Mouse (Mus musculus) embryo, embryonic 10.5 days (tissue): ENCODE results near the gene Bzw1.
"Not testable (repeated sequence)": the region's sequence is repeated elsewhere in the genome, so short reads cannot be mapped to it uniquely, and the experiment has no call there.

Source experiments
- DNase-seq: peaks from one replicate; pipeline ENCODE4 v3.0.0-alpha.2; 2015; ENCODE audit warnings: low spot score

Gene Bzw1

DNA sequence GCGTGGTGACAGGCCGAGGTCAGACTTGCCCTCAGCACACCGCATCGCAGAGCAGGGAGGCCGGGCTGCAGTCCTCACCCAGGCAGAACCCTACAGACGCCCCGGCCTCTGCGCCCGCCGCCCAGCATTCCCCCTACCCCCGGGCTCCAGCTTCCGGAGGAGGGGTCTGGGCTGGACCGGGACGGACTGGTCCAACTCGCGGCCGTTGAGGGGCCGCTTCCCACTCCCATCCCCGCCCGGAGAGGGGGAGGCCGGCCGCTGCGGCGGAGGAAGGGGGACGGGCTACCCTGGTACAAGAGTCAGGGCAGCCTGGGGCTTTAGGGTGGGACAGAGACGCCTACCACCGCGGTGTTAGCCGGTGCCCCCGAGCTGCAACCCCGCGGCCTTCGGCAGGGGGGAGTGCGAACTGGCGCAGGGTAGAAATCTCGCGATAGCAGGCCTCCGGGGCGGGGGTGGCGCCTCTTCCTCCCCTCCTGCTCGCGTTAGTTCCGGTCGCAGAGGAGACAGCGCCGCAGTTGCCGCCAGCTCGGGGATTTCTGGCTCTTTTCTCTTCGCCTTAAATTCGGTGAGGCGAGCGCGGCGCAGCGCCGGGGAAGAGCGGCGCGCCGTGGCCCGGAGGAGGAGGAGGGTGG is at the start of gene Bzw1:
Gene Bzw1, plus strand, starts transcription at position 247 of the 632 bp plus-strand sequence.
- DNase-seq = peak; percentile 93

DNA sequence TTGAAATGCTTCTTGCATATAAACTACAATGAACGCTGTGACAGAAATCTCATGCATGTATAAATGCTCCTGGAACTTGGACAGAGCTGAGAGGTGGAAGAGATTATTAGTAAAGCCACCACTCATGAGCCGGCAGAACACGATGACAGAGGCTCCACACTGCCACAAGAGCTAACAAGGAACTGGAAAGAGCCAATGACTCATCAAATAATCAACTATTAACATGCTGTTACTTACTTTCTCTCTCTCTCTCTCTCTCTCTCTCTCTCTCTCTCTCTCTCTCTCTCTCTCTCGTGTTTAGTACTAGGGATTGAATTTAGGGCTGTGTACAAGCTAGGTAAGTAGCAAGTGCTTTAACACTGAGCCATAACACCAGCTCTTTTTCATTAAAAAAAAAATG is 48.8 kb upstream of the Bzw1 start:
- DNase-seq = no peak

DNA sequence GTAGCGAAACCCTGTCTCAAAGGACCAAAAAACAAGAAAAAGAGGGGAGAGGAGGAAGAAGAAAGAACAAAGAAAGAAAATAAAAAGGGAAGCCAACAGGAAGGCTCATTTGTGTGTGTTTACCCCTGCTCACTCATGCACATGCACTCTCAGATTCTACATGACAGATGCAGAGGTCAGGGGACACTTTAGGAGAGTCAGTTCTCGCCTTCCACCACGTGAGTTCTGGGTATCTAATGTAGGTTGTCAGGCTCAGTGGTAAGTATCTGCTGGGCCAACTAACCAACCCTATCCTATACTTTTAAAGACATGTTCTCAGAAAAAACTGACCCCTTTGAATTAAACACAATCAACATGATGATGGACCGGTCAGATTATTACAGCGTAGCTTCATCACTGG is 48.1 kb upstream of the Bzw1 start:
- no peak for DNase-seq

- DNase-seq = no peak
Measured at GRCm38 (mm10) chr1:58346159-58346558, 46.5 kb upstream of the Bzw1 start.

- DNase-seq = no peak
Measured at GRCm38 (mm10) chr1:58348712-58349111, 44.0 kb upstream of the Bzw1 start.

GRCm38 (mm10) chr1:58353238-58353893 is 39.3 kb upstream of the Bzw1 start:
- DNase-seq = no peak

GRCm38 (mm10) chr1:58358958-58359901 is 33.5 kb upstream of the Bzw1 start:
- DNase-seq = no peak

GRCm38 (mm10) chr1:58362296-58362695 is 30.4 kb upstream of the Bzw1 start:
- DNase-seq = no peak

- no peak for DNase-seq
Measured at GRCm38 (mm10) chr1:58364551-58364950, 28.1 kb upstream of the Bzw1 start.

DNA sequence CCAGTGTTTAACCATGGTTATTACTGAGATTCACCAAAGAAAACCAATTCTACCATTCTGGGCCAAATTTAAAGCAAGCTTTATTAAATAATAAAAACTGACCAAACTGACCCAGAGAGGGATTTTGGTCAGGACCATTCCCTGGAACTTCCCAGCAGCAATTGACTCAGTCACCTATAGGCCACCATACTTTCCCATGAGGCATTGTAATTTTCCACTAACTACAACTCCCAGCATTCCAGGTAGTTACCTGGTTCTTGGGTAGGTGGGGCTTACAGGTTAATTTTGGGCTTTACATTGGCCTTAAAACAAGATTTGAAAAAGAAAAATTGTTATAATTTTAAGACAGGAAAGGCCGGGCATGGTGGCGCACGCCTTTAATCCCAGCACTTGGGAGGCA is 26.9 kb upstream of the Bzw1 start:
- DNase-seq = no peak

DNA sequence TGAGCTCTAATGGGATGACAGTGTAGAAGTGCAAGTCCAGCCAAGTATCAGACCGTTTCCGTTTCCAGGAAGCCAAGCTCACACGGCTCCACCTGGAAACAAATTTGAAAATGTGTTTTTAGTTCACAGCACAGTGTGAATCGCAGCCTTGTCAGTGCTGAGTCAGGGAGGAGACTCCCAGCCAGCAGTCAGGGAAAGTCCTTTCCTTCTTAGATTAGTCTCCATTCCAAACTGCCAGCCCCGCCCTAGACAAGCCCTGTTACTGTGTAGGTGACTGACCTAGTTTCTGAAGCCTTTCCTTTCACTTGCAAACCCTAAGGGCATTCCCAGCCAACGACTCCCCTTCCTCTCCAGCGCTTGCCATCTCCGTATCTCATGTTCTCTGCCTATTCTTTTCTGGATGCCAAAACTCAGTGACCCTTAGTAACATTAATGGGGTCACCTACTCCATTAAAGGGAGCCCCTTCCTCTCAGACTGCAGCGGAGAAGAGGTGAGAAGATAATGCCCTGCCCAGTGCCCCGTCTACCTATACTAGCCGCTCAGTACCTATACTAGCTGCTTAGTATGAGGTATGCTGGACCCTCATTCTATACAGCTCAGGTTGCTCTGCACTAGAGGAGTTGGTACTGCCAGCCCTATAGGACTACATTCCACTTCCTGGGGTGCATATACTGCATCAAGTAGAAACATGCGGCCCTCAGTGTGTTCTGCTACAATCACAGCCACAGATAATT is 25.8 kb upstream of the Bzw1 start:
- DNase-seq = no peak

GRCm38 (mm10) chr1:58369716-58370115 is 23.0 kb upstream of the Bzw1 start:
- no peak for DNase-seq

DNA sequence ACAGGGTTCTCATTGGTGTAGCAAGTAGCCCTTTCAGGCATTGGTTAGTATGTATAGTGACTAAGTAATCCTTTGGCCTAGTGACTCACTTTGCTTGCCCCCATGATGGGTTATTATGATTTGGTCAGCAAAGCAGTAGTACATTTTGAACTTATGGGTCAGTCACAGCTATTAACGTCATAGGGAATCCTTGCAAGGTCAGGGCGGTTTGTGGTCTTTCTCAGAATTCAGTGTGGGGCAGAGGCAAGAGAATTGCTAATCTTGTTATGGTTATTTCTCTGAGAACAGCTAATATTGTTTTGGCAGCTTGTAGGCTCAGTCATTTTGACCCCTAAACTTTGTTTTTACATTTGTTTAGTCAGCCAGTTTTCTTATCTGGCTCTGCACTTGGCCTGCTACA is 18.4 kb upstream of the Bzw1 start:
- DNase-seq = not testable (repeated sequence)

GRCm38 (mm10) chr1:58375574-58376147 is 17.0 kb upstream of the Bzw1 start:
- no peak for DNase-seq

DNA sequence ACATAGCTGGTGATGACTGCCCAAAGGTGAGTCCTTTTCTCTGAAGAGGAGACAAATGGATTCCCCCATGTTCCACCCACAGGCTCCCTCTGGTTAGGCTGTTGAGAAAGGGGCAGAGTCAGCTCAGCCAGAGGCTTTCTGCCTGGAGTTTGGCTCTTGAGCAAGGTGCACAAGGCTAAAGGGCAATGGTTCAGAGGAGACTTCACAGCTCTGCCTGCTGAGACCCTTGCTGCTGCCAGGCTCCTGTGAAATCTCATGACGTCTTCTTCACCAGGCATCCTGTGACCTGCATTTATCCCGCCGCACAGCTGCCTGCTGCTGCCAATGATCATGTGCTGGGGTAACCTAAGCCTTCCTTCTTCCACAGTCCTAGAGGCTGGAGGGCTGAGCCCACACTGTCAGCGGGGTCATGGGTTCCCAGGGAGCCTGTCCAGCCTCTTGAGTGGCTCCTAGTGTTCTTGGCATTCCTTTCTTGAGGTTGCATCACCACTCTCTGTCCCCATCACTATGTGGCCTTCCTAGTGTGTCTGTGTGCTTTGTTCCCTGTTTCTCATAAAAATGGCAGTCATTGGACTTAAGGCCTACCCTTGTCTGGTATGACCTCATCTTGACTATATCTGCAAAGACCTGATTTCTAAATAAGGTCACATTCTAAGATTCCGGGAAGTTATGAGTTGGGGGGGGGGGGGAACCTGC is 10.0 kb upstream of the Bzw1 start:
- DNase-seq = no peak

GRCm38 (mm10) chr1:58391421-58392267 is 1.1 kb upstream of the Bzw1 start:
- DNase-seq = no peak

DNA sequence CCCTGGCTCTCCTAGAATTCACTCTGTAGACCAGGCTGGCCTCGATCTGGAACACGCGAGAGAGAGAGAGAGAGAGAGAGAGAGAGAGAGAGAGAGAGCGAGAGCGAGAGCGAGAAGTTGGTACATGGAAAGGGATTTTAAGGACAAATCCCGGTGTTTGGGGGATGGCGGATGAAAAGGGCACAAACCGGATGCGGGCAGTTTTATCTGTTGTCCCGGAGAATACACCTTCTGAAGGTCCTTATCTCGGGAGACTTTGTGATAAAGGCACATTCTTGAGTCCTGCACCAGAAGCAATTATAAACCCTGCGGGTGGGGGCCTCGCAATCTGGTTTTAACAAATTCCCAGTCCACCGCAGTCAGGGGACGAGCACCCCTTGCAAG is 438 bp upstream of the Bzw1 start:
- DNase-seq = peak; percentile 73

GRCm38 (mm10) chr1:58393284-58394195 is 842 bp downstream of the Bzw1 start:
- peak; percentile 42 for DNase-seq

GRCm38 (mm10) chr1:58395341-58395740 is 2.6 kb downstream of the Bzw1 start:
- no peak for DNase-seq
